Mouse (Mus musculus) embryo, embryonic 10.5 days (tissue): ENCODE measurements around the gene Gm21767.
"Not testable (repeated sequence)": the region's sequence is repeated elsewhere in the genome, so short reads cannot be mapped to it uniquely, and the experiment has no call there.

Experiments used
- DNase-seq: peaks from one replicate; pipeline ENCODE4 v3.0.0-alpha.2; 2015; ENCODE audit warnings: low spot score

Gene Gm21767

GRCm38 (mm10) chrY:13941438-13941837, at the start of gene Gm21767:
TSS of gene Gm21767 (plus strand) at chrY:13941738.
- DNase-seq: not testable (repeated sequence)
